Mouse (Mus musculus) lung, postnatal 36 days (tissue): Measurements from ENCODE around the gene Ppp1r14c.
A peak's percentile ranks its signal among the peaks of the same experiment; 100 is the strongest.

Experiments used
- DNase-seq: peaks from one replicate; pipeline ENCODE4 v3.0.0; 2022; ENCODE audit warnings: mixed read lengths

Ppp1r14c gene

GRCm38 (mm10) chr10:3366036-3366869, at the start of gene Ppp1r14c:
Ppp1r14c (plus strand) TSS chr10:3366057.
- peak; percentile 66 for DNase-seq

- no peak for DNase-seq
Observed at GRCm38 (mm10) chr10:3321406-3321805, 44.5 kb upstream of the Ppp1r14c start.

- DNase-seq, result peak; percentile 43
Observed at GRCm38 (mm10) chr10:3325447-3325846, 40.4 kb upstream of the Ppp1r14c start.

GRCm38 (mm10) chr10:3332880-3333279, 33.0 kb upstream of the Ppp1r14c start:
- DNase-seq, result peak; percentile 90

GRCm38 (mm10) chr10:3334570-3334969, 31.3 kb upstream of the Ppp1r14c start:
- DNase-seq, result no peak

GRCm38 (mm10) chr10:3336729-3337329, 29.0 kb upstream of the Ppp1r14c start:
- no peak for DNase-seq

- DNase-seq, result peak; percentile 42
Observed at GRCm38 (mm10) chr10:3337330-3337901, 28.4 kb upstream of the Ppp1r14c start.

GRCm38 (mm10) chr10:3345706-3346105, 20.2 kb upstream of the Ppp1r14c start:
- DNase-seq, result no peak

GRCm38 (mm10) chr10:3359531-3359930, 6.3 kb upstream of the Ppp1r14c start:
- no peak for DNase-seq

GRCm38 (mm10) chr10:3365671-3366035, 204 bp upstream of the Ppp1r14c start:
- no peak for DNase-seq

GRCm38 (mm10) chr10:3366870-3367431, 1.1 kb downstream of the Ppp1r14c start:
- peak; percentile 21 for DNase-seq

- DNase-seq, result peak; percentile 7
Observed at GRCm38 (mm10) chr10:3367440-3367839, 1.6 kb downstream of the Ppp1r14c start.

GRCm38 (mm10) chr10:3383176-3383575, 17.3 kb downstream of the Ppp1r14c start:
- DNase-seq, result no peak

- DNase-seq, result peak; percentile 31
Observed at GRCm38 (mm10) chr10:3392251-3392650, 26.4 kb downstream of the Ppp1r14c start.

- DNase-seq, result no peak
Observed at GRCm38 (mm10) chr10:3393548-3393947, 27.7 kb downstream of the Ppp1r14c start.

- DNase-seq, result peak; percentile 60
Observed at GRCm38 (mm10) chr10:3394193-3394592, 28.3 kb downstream of the Ppp1r14c start.

- no peak for DNase-seq
Observed at GRCm38 (mm10) chr10:3394671-3395288, 28.9 kb downstream of the Ppp1r14c start.

- no peak for DNase-seq
Observed at GRCm38 (mm10) chr10:3395341-3395931, 29.6 kb downstream of the Ppp1r14c start.

- DNase-seq, result peak; percentile 62
Observed at GRCm38 (mm10) chr10:3396008-3396795, 30.3 kb downstream of the Ppp1r14c start.

- peak; percentile 30 for DNase-seq
Observed at GRCm38 (mm10) chr10:3397406-3397805, 31.5 kb downstream of the Ppp1r14c start.

GRCm38 (mm10) chr10:3398051-3398450, 32.2 kb downstream of the Ppp1r14c start:
- no peak for DNase-seq

- DNase-seq, result no peak
Observed at GRCm38 (mm10) chr10:3402284-3402683, 36.4 kb downstream of the Ppp1r14c start.
